Mouse (Mus musculus): Measurements from ENCODE around the gene Eps15. TPM values are rescaled to one million over a fixed set of nuclear protein-coding genes. Genes with fewer than 3 reads are reported as not detected.
A peak's percentile ranks its signal among the peaks of the same experiment; 100 is the strongest.

Eps15 gene
- polyA plus RNA-seq, 1 experiment from 2014 or later, result 77.5 TPM

- Histone ChIP-seq H3K36me3 (ENCODE audit: control insufficient read depth, insufficient read depth, low read length) (no peaks in the 10 kb centered on the region), H3K27ac (replicated peaks; ENCODE audit: low read depth, low read length) (peak overlapping the region; percentile 74; the same call in 1 of the 2 replicates), H3K4me1 (ENCODE audit: control insufficient read depth, insufficient read depth, low read length) (no peaks in the 10 kb centered on the region), H3K4me2 (ENCODE audit: low read length) (peak overlapping the region; percentile 59), H3K4me3 (replicated peaks; ENCODE audit: low read depth, low read length) (peak overlapping the region; percentile 54), H3K27me3 (ENCODE audit: control insufficient read depth, insufficient read depth, low read length) (no peaks in the 10 kb centered on the region), H3K9me3 (ENCODE audit: control insufficient read depth, low read length) (no peaks in the 10 kb centered on the region), H3K9ac (replicated peaks; ENCODE audit: low read length) (peak overlapping the region; percentile 58)
- 42% methylated on average over 5 of the region's 5 CpGs for WGBS
- DNase-seq, result peak; percentile 61
- no peak for ATAC-seq (ENCODE audit: low FRiP score, low TSS enrichment)
Observed at GRCm38 (mm10) chr4:109343909-109344308, 63.8 kb downstream of the Eps15 start.

- no peak overlapping the region for H3K27ac ChIP-seq (replicated peaks; ENCODE audit: low read depth, low read length)
- no peaks in the 10 kb centered on the region for H3K9me3 ChIP-seq (ENCODE audit: control insufficient read depth, low read length)
- ATAC-seq (ENCODE audit: low FRiP score, low TSS enrichment) (no peak), DNase-seq (no peak)
- no peaks in the 10 kb centered on the region for H3K4me1 ChIP-seq (ENCODE audit: control insufficient read depth, insufficient read depth, low read length)
- peaks cover 77% of the 10 kb centered on the region for H3K36me3 ChIP-seq (ENCODE audit: control insufficient read depth, insufficient read depth, low read length)
- H3K27me3 ChIP-seq (ENCODE audit: control insufficient read depth, insufficient read depth, low read length), result no peaks in the 10 kb centered on the region
- H3K4me2 ChIP-seq (ENCODE audit: low read length), result no peak overlapping the region
- H3K9ac ChIP-seq (replicated peaks; ENCODE audit: low read length), result no peak overlapping the region
- 87% methylated on average over 1 of the region's 1 CpGs for WGBS
- H3K4me3 ChIP-seq (replicated peaks; ENCODE audit: low read depth, low read length), result no peak overlapping the region
Observed at GRCm38 (mm10) chr4:109378107-109378506, 98.0 kb downstream of the Eps15 start.

- Histone ChIP-seq H3K4me3 (replicated peaks; ENCODE audit: low read depth, low read length) (no peak overlapping the region), H3K9ac (replicated peaks; ENCODE audit: low read length) (no peak overlapping the region), H3K4me1 (ENCODE audit: control insufficient read depth, insufficient read depth, low read length) (no peaks in the 10 kb centered on the region), H3K27ac (replicated peaks; ENCODE audit: low read depth, low read length) (no peak overlapping the region), H3K27me3 (ENCODE audit: control insufficient read depth, insufficient read depth, low read length) (no peaks in the 10 kb centered on the region), H3K9me3 (ENCODE audit: control insufficient read depth, low read length) (no peaks in the 10 kb centered on the region), H3K36me3 (ENCODE audit: control insufficient read depth, insufficient read depth, low read length) (peaks cover 50% of the 10 kb centered on the region), H3K4me2 (ENCODE audit: low read length) (no peak overlapping the region)
- 63% methylated on average over 2 of the region's 2 CpGs for WGBS
- no peak for ATAC-seq (ENCODE audit: low FRiP score, low TSS enrichment)
- no peak for DNase-seq
Observed at GRCm38 (mm10) chr4:109382457-109382856, 102.4 kb downstream of the Eps15 start.

DNA sequence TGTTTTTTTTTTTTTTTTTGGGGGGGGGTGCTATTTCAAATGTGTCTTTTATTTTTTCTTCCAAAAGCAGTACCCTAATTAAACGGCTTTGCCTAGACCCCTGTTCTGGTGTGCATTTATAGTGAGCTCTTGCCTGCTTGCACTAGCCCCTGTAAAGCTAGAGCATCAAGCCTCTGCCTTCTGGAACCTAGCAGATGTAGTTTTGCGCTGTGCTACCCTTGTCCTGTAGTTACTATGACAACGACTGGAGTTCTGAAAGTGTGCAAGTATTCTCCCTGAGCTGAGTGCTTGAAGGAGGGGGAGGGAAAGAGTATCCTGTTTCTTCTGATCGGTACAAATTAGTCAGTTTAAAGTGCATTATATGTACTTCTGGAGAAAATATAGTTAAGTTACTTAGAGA, 105.5 kb downstream of the Eps15 start:
- no peak overlapping the region for H3K4me3 ChIP-seq (replicated peaks; ENCODE audit: low read depth, low read length)
- no peak overlapping the region for H3K27ac ChIP-seq (replicated peaks; ENCODE audit: low read depth, low read length)
- ATAC-seq (ENCODE audit: low FRiP score, low TSS enrichment), result no peak
- no peaks in the 10 kb centered on the region for H3K27me3 ChIP-seq (ENCODE audit: control insufficient read depth, insufficient read depth, low read length)
- no peak overlapping the region for H3K9ac ChIP-seq (replicated peaks; ENCODE audit: low read length)
- 16% methylated on average over 4 of the region's 4 CpGs for WGBS
- H3K36me3 ChIP-seq (ENCODE audit: control insufficient read depth, insufficient read depth, low read length), result peaks cover 38% of the 10 kb centered on the region
- no peak overlapping the region for H3K4me2 ChIP-seq (ENCODE audit: low read length)
- peak; percentile 46 for DNase-seq
- H3K9me3 ChIP-seq (ENCODE audit: control insufficient read depth, low read length), result no peaks in the 10 kb centered on the region
- no peaks in the 10 kb centered on the region for H3K4me1 ChIP-seq (ENCODE audit: control insufficient read depth, insufficient read depth, low read length)

DNA sequence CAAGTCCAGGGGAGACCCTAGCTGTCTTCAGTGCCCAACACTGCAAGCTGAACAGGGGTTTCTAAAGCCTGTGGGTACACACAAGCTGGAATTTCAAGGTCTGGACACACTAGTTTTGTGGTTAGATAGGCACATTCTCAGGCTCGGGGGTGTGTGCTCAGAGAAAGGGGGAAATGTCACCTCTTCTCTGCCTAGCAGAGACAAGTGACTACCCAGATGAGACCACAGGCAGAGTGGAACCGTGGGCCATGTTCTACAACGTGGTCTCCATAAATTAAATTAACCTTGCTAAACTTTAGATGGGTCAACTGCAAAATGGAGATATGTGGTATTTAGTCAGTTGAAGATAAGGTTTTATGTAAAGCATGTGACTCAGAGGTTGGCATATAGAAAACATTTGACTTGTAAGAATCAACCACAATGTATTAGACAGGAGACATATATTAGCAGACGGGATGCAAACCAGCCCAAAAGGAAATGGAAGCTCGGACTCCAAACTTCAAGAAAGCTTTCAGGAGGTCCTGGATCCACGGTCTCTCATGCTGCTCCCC, 113.2 kb downstream of the Eps15 start:
- Histone ChIP-seq H3K27me3 (ENCODE audit: control insufficient read depth, insufficient read depth, low read length) (no peaks in the 10 kb centered on the region), H3K4me3 (replicated peaks; ENCODE audit: low read depth, low read length) (no peak overlapping the region), H3K4me2 (ENCODE audit: low read length) (no peak overlapping the region), H3K36me3 (ENCODE audit: control insufficient read depth, insufficient read depth, low read length) (peaks cover 14% of the 10 kb centered on the region; the same call in 1 of the 2 replicates), H3K4me1 (ENCODE audit: control insufficient read depth, insufficient read depth, low read length) (no peaks in the 10 kb centered on the region), H3K9ac (replicated peaks; ENCODE audit: low read length) (no peak overlapping the region), H3K9me3 (ENCODE audit: control insufficient read depth, low read length) (no peaks in the 10 kb centered on the region), H3K27ac (replicated peaks; ENCODE audit: low read depth, low read length) (no peak overlapping the region)
- ATAC-seq (ENCODE audit: low FRiP score, low TSS enrichment) (no peak), DNase-seq (no peak)
- WGBS, result 87% methylated on average over 6 of the region's 6 CpGs

GRCm38 (mm10) chr4:109393902-109394301, 113.8 kb downstream of the Eps15 start:
- H3K9me3 ChIP-seq (ENCODE audit: control insufficient read depth, low read length), result no peaks in the 10 kb centered on the region
- WGBS, result 14% methylated on average over 13 of the region's 13 CpGs
- H3K4me1 ChIP-seq (ENCODE audit: control insufficient read depth, insufficient read depth, low read length), result no peaks in the 10 kb centered on the region
- no peak overlapping the region; the same call in 1 of the 2 replicates for H3K9ac ChIP-seq (replicated peaks; ENCODE audit: low read length)
- H3K4me3 ChIP-seq (replicated peaks; ENCODE audit: low read depth, low read length), result 0 out of 2 replicates have a peak overlapping the region, but pooled peaks have one; percentile 0
- H3K36me3 ChIP-seq (ENCODE audit: control insufficient read depth, insufficient read depth, low read length), result peaks cover 8% of the 10 kb centered on the region; the same call in 1 of the 2 replicates
- DNase-seq, result no peak
- H3K27me3 ChIP-seq (ENCODE audit: control insufficient read depth, insufficient read depth, low read length), result no peaks in the 10 kb centered on the region
- peak overlapping the region; percentile 40 for H3K4me2 ChIP-seq (ENCODE audit: low read length)
- no peak overlapping the region for H3K27ac ChIP-seq (replicated peaks; ENCODE audit: low read depth, low read length)
- no peak for ATAC-seq (ENCODE audit: low FRiP score, low TSS enrichment)

DNA sequence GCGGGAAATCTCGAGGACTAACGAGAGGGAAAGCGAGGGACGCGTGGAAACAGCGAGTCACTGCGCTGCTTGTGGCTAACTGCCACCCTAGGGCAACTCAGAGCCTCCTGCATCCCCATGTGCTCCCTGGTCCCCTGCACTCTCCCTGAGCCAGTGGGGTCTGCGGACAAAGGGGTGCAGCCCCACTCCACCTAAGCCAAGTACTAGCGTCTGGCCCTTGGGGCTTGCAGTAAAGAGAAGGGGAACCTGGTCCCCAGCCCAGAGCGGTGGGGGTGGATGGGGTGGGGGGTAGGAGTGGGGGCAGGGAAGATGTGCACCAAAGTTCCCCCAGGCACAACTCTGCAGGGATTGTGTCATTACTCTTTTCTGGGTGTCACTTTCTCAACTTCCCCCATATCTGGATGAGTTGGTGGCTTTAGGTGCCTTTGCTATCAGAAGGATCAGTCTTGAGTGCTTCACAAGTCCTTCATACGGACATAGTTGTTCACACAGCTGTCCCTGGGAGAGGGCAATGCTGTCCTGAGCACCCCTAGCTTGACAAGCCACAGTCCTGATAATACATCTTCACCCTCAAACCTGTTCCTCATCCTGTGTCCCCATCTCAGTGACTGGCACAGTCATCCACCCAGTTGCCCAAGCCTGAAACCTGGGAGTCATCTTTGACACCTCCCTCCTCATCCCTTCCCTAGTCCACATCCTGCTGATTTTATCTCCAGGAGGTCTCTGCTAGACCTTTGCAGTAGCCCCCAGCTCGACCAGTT, 114.4 kb downstream of the Eps15 start:
- WGBS, result 33% methylated on average over 13 of the region's 13 CpGs
- Histone ChIP-seq H3K36me3 (ENCODE audit: control insufficient read depth, insufficient read depth, low read length) (peaks cover 4% of the 10 kb centered on the region; the same call in 1 of the 2 replicates), H3K27ac (replicated peaks; ENCODE audit: low read depth, low read length) (no peak overlapping the region), H3K4me2 (ENCODE audit: low read length) (peak overlapping the region; percentile 40), H3K4me3 (replicated peaks; ENCODE audit: low read depth, low read length) (0 out of 2 replicates have a peak overlapping the region, but pooled peaks have one; percentile 0), H3K9ac (replicated peaks; ENCODE audit: low read length) (no peak overlapping the region; the same call in 1 of the 2 replicates), H3K4me1 (ENCODE audit: control insufficient read depth, insufficient read depth, low read length) (no peaks in the 10 kb centered on the region), H3K9me3 (ENCODE audit: control insufficient read depth, low read length) (no peaks in the 10 kb centered on the region), H3K27me3 (ENCODE audit: control insufficient read depth, insufficient read depth, low read length) (no peaks in the 10 kb centered on the region)
- ATAC-seq (ENCODE audit: low FRiP score, low TSS enrichment) (0 out of 2 replicates have a peak, but pooled peaks have one; percentile 27), DNase-seq (peak; percentile 13)

GRCm38 (mm10) chr4:109400366-109400980, 120.4 kb downstream of the Eps15 start:
- DNase-seq (no peak), ATAC-seq (ENCODE audit: low FRiP score, low TSS enrichment) (no peak)
- Histone ChIP-seq H3K4me3 (replicated peaks; ENCODE audit: low read depth, low read length) (no peak overlapping the region), H3K36me3 (ENCODE audit: control insufficient read depth, insufficient read depth, low read length) (no peaks in the 10 kb centered on the region), H3K9me3 (ENCODE audit: control insufficient read depth, low read length) (no peaks in the 10 kb centered on the region), H3K27me3 (ENCODE audit: control insufficient read depth, insufficient read depth, low read length) (no peaks in the 10 kb centered on the region), H3K9ac (replicated peaks; ENCODE audit: low read length) (no peak overlapping the region), H3K4me2 (ENCODE audit: low read length) (no peak overlapping the region), H3K4me1 (ENCODE audit: control insufficient read depth, insufficient read depth, low read length) (no peaks in the 10 kb centered on the region), H3K27ac (replicated peaks; ENCODE audit: low read depth, low read length) (no peak overlapping the region)
- 75% methylated on average over 10 of the region's 10 CpGs for WGBS

Measured in midbrain, embryonic 14.5 days (tissue).